Mouse (Mus musculus) spleen, adult 2 months (tissue): ENCODE results near the gene Spats2. TPM values are rescaled to one million over a fixed set of nuclear protein-coding genes. Genes with fewer than 3 reads are reported as not detected.

Experiments
- DNase-seq, 2 experiments: peaks; one replicate each; pipeline versions ENCODE4 v3.0.0 to v3.0.0-alpha.2; 2012 to 2021; ENCODE audit warnings: low spot score in 2 of 2, low read depth in 1 of 2
- H3K27ac ChIP-seq: fragments of 200-500 bp; 2 replicates; pipeline ENCODE4 v1.5.1; 2012; ENCODE audit warnings: low read length, inconsistent platforms; ENCODE audit not compliant: insufficient read depth
- H3K27me3 ChIP-seq: fragments of 200-500 bp; 2 replicates; pipeline ENCODE4 v1.6.1; 2012; ENCODE audit warnings: mild to moderate bottlenecking, moderate library complexity, low read length, inconsistent platforms; ENCODE audit not compliant: control insufficient read depth, insufficient read depth
- H3K36me3 ChIP-seq: fragments of 200-500 bp; 2 replicates; pipeline ENCODE4 v1.6.1; 2012; ENCODE audit warnings: mild to moderate bottlenecking, low read length, inconsistent platforms; ENCODE audit not compliant: control insufficient read depth, insufficient read depth
- H3K4me1 ChIP-seq: fragments of 200-500 bp; 2 replicates; pipeline ENCODE4 v1.6.1; 2011; ENCODE audit warnings: inconsistent platforms; ENCODE audit not compliant: control insufficient read depth, insufficient read depth, insufficient read length
- H3K4me3 ChIP-seq: fragments of 200-500 bp; 2 replicates; pipeline ENCODE4 v1.5.1; 2011; ENCODE audit warnings: mild to moderate bottlenecking, inconsistent platforms; ENCODE audit not compliant: insufficient read depth, insufficient read length; ENCODE audit errors: extremely low read depth
- CTCF ChIP-seq: fragments of 200-500 bp; IDR thresholded peaks from 2 replicates; pipeline ENCODE4 v1.5.1; 2011; ENCODE audit warnings: mild to moderate bottlenecking, inconsistent platforms; ENCODE audit not compliant: insufficient read depth, insufficient read length, insufficient replicate concordance; ENCODE audit errors: extremely low read depth
- POLR2A ChIP-seq: fragments of 200-500 bp; IDR thresholded peaks from 2 replicates; pipeline ENCODE4 v1.6.1; 2011; ENCODE audit warnings: low read depth, low read length, inconsistent platforms
- WGBS: fragments of 180-500 bp; shearing (Covaris S2); methylation state at CpG from one replicate; pipeline ENCODE4 v1.1.7; 2018; 5-methylcytosine and 5-hydroxymethylcytosine counted together
- polyA plus RNA-seq: library from polyadenylated mRNA; depleted of rRNA; stranded (reverse); fragments of >200 nt; gene quantifications from 2 replicates; pipeline ENCODE4 v1.2.3, GENCODE M21; 2012

The Spats2 gene
- polyA plus RNA-seq, 1 experiment = 1.5 TPM

GRCm38 (mm10) chr15:99111809-99112208 is 13.9 kb upstream of the Spats2 start:
- H3K4me3 ChIP-seq = no peak overlapping the region
- H3K27me3 ChIP-seq = no peaks in the 10 kb centered on the region
- H3K36me3 ChIP-seq = no peaks in the 10 kb centered on the region
- H3K27ac ChIP-seq = no peak overlapping the region
- no peaks in the 10 kb centered on the region for H3K4me1 ChIP-seq
- DNase-seq = no peak
- TF ChIP-seq POLR2A (no peak), CTCF (no peak)
- 73% methylated on average over 4 of the region's 4 CpGs for WGBS

- Histone ChIP-seq H3K4me1 (no peaks in the 10 kb centered on the region), H3K36me3 (no peaks in the 10 kb centered on the region), H3K27ac (no peak overlapping the region), H3K4me3 (no peak overlapping the region), H3K27me3 (no peaks in the 10 kb centered on the region)
- TF ChIP-seq POLR2A (no peak), CTCF (no peak)
- DNase-seq = no peak
- WGBS = 73% methylated on average over 11 of the region's 11 CpGs
These were observed 12.8 kb upstream of the Spats2 start for GRCm38 (mm10) chr15:99112843-99113395.

- no peak for TF ChIP-seq POLR2A
- TF ChIP-seq CTCF = no peak
- Histone ChIP-seq H3K27ac (no peak overlapping the region), H3K4me3 (no peak overlapping the region), H3K36me3 (no peaks in the 10 kb centered on the region), H3K4me1 (no peaks in the 10 kb centered on the region), H3K27me3 (no peaks in the 10 kb centered on the region)
- WGBS = 10% methylated on average over 9 of the region's 9 CpGs
- no peak for DNase-seq
These were observed 12.2 kb upstream of the Spats2 start for GRCm38 (mm10) chr15:99113396-99113975.

GRCm38 (mm10) chr15:99114312-99115064 is 11.2 kb upstream of the Spats2 start:
- TF ChIP-seq CTCF (no peak), POLR2A (no peak)
- no peak overlapping the region for H3K4me3 ChIP-seq
- no peak for DNase-seq
- WGBS = 81% methylated on average over 14 of the region's 14 CpGs
- H3K27me3 ChIP-seq = no peaks in the 10 kb centered on the region
- no peaks in the 10 kb centered on the region for H3K36me3 ChIP-seq
- no peak overlapping the region for H3K27ac ChIP-seq
- no peaks in the 10 kb centered on the region for H3K4me1 ChIP-seq

- Histone ChIP-seq H3K4me1 (no peaks in the 10 kb centered on the region), H3K4me3 (no peak overlapping the region), H3K27me3 (no peaks in the 10 kb centered on the region), H3K36me3 (no peaks in the 10 kb centered on the region), H3K27ac (no peak overlapping the region)
- no peak for DNase-seq
- 90% methylated on average over 7 of the region's 7 CpGs for WGBS
- no peak for TF ChIP-seq POLR2A
- no peak for TF ChIP-seq CTCF
These were observed 10.7 kb upstream of the Spats2 start for GRCm38 (mm10) chr15:99115065-99115423.

- TF ChIP-seq CTCF (no peak), POLR2A (no peak)
- DNase-seq = no peak
- Histone ChIP-seq H3K27ac (no peak overlapping the region), H3K27me3 (no peaks in the 10 kb centered on the region; the same call in 1 of the 2 replicates), H3K36me3 (no peaks in the 10 kb centered on the region), H3K4me3 (no peak overlapping the region), H3K4me1 (no peaks in the 10 kb centered on the region)
- 48% methylated on average over 11 of the region's 11 CpGs for WGBS
These were observed 9.2 kb upstream of the Spats2 start for GRCm38 (mm10) chr15:99116539-99116938.

GRCm38 (mm10) chr15:99120814-99121213 is 4.9 kb upstream of the Spats2 start:
- TF ChIP-seq CTCF = no peak
- no peak for TF ChIP-seq POLR2A
- H3K4me1 ChIP-seq = no peaks in the 10 kb centered on the region
- H3K27me3 ChIP-seq = peaks cover 3% of the 10 kb centered on the region
- no peak for DNase-seq
- H3K4me3 ChIP-seq = no peak overlapping the region
- H3K36me3 ChIP-seq = no peaks in the 10 kb centered on the region
- 8% methylated on average over 11 of the region's 11 CpGs for WGBS
- no peak overlapping the region for H3K27ac ChIP-seq
